Mouse (Mus musculus) ES-E14 (cell line): ENCODE measurements at regions not wholly inside any gene's neighbourhood (a gene's known extent, or its start where the extent isn't known, plus 50 kb on each side); places are given as distances from the start of the nearest gene placed in this dataset.

Source experiments
- DNase-seq: peaks from one replicate; pipeline ENCODE4 v3.0.0-alpha.2; 2013; ENCODE audit warnings: low read depth, low spot score
- H3K27ac ChIP-seq: 2 replicates; pipeline ENCODE4 v1.5.1; 2012; ENCODE audit warnings: low read depth, mild to moderate bottlenecking, low read length, moderate library complexity, mixed read lengths; ENCODE audit not compliant: poor library complexity, insufficient read depth, severe bottlenecking
- H3K36me3 ChIP-seq: 2 replicates; pipeline ENCODE4 v1.6.1; 2012; ENCODE audit warnings: mild to moderate bottlenecking, low read length, moderate library complexity, mixed read lengths; ENCODE audit not compliant: control insufficient read depth, poor library complexity, insufficient read depth, severe bottlenecking
- H3K4me1 ChIP-seq, 2 experiments: fragments of 150-350 bp in 1 of 2; sonication (generic) in 1 of 2; 2 replicates each; pipeline ENCODE4 v1.6.1; 2012; ENCODE audit warnings: low read length in 2 of 2, mild to moderate bottlenecking in 1 of 2, mixed read lengths in 1 of 2; ENCODE audit not compliant: control insufficient read depth in 2 of 2, insufficient read depth in 2 of 2, poor library complexity in 1 of 2
- H3K4me3 ChIP-seq, 2 experiments: fragments of 150-350 bp in 1 of 2; sonication (generic) in 1 of 2; 2 replicates each; pipeline ENCODE4 v1.5.1; 2012; ENCODE audit warnings: low read length in 2 of 2, low read depth in 1 of 2, mild to moderate bottlenecking in 1 of 2, mixed read lengths in 1 of 2; ENCODE audit not compliant: insufficient read depth in 1 of 2, poor library complexity in 1 of 2, severe bottlenecking in 1 of 2
- H3K9ac ChIP-seq: 2 replicates; pipeline ENCODE4 v1.6.1; 2012; ENCODE audit warnings: low read depth, mild to moderate bottlenecking, low read length, mixed read lengths; ENCODE audit not compliant: poor library complexity, insufficient read depth, severe bottlenecking
- H3K9me3 ChIP-seq: fragments of 150-350 bp; sonication (generic); 2 replicates; pipeline ENCODE4 v1.6.1; 2012; ENCODE audit warnings: low read depth, mild to moderate bottlenecking, low read length; ENCODE audit not compliant: control insufficient read depth, insufficient read depth
- CHD2 ChIP-seq: IDR thresholded peaks from 2 replicates; pipeline ENCODE4 v1.6.1; 2014; ENCODE audit warnings: mild to moderate bottlenecking, low read depth, low read length, inconsistent platforms
- HCFC1 ChIP-seq: IDR thresholded peaks from 2 replicates; pipeline ENCODE4 v1.6.1; 2012; ENCODE audit warnings: low read length, inconsistent platforms, borderline replicate concordance; ENCODE audit not compliant: insufficient read depth
- MAFK ChIP-seq: IDR thresholded peaks from 2 replicates; pipeline ENCODE4 v1.6.1; 2014; ENCODE audit warnings: mild to moderate bottlenecking, low read depth, low read length, inconsistent platforms; ENCODE audit not compliant: insufficient read depth
- ZC3H11A ChIP-seq: IDR thresholded peaks from 2 replicates; pipeline ENCODE4 v1.6.1; 2012; ENCODE audit warnings: low read depth, mild to moderate bottlenecking, inconsistent platforms, low read length, borderline replicate concordance
- ZNF384 ChIP-seq: IDR thresholded peaks from 2 replicates; pipeline ENCODE4 v1.6.1; 2012; ENCODE audit warnings: low read depth, low read length, inconsistent platforms
- in situ Hi-C, 2 experiments: fragments of 600-800 bp; cut with MboI; formaldehyde crosslinking; loops; one replicate each; pipeline ENCODE4 v1.15.1; 2025; ENCODE audit warnings: low sequenced_read_pairs in 2 of 2, inconsistent platforms in 1 of 2; ENCODE audit not compliant: unreplicated experiment in 2 of 2

DNA sequence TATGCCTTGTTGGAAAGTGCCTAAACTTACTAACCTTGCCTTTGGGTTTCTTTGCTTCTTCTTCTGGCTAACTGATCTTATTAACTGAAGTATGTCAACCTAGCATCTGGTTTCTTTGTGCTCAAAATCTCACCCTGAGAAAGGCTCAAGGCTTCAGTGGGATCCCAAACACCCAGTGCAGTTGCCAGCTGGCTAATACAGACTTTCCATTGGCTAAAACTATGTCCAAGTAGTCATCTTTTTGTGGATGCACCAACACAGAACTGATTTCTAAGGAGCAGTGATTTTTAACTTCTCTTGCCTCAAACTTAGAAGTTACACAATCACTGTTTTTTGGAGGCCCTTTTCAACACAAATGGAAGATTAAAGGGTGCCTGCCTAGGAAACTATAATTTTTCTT, 97.8 kb upstream of the Dcn start:
- TF ChIP-seq ZC3H11A (no peak), MAFK (no peak), CHD2 (no peak), ZNF384 (no peak), HCFC1 (no peak)
- H3K9ac ChIP-seq: no peak overlapping the region
- H3K36me3 ChIP-seq: no peaks in the 10 kb centered on the region
- DNase-seq: no peak
- no peaks in the 10 kb centered on the region for H3K9me3 ChIP-seq
- H3K4me1 ChIP-seq: no peaks in the 10 kb centered on the region
- in situ Hi-C loops: loop anchor here in 1 of 2 experiments (25.0 kb wide), 1 partner anchor 306 kb away; the partner anchor contains the start of gene Ccer1
- no peak overlapping the region for H3K27ac ChIP-seq
- no peak overlapping the region for H3K4me3 ChIP-seq

GRCm38 (mm10) chr10:97383881-97384280, 95.5 kb upstream of the Dcn start:
- no peaks in the 10 kb centered on the region for H3K4me1 ChIP-seq
- H3K27ac ChIP-seq: no peak overlapping the region
- in situ Hi-C loops: loop anchor here in 1 of 2 experiments (25.0 kb wide), 1 partner anchor 303 kb away; the partner anchor contains the start of gene Ccer1
- DNase-seq: no peak
- H3K4me3 ChIP-seq: no peak overlapping the region
- TF ChIP-seq ZC3H11A (no peak), ZNF384 (no peak), HCFC1 (no peak), MAFK (no peak), CHD2 (no peak)
- H3K36me3 ChIP-seq: no peaks in the 10 kb centered on the region
- H3K9ac ChIP-seq: no peak overlapping the region
- no peaks in the 10 kb centered on the region for H3K9me3 ChIP-seq

DNA sequence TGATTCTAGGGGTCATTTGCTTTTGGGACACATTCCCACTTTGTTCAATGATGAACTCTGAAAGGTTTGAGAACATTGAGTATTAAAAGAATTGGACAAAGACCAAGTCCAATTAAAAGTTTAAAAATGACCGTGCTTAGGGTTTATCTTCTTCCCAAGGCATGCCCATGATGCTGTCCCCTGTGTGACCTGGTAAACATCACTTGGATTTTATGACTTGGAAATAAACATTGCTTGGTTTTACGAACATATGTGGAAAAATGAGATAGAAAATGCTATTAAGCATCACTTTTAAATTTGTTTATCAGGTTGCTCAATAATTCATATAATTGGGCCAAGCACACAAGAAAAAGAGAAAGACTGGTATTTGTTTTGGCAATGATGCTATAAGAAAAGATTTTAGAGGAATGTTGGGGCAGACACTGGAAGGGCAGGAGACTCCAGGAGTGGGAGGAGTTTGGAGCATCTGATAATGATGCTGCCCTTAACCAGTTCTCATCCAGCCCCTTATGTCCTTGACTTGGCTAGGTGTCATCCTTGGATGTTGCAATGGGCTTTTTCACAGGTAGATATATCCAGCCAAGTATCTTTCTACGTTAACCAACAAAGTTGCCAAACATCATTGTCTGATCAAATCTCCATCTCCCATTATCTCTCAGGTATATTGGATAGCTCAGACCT, 92.1 kb upstream of the Dcn start:
- no peak for TF ChIP-seq ZNF384
- no peak for TF ChIP-seq HCFC1
- TF ChIP-seq ZC3H11A: no peak
- TF ChIP-seq CHD2: no peak

DNA sequence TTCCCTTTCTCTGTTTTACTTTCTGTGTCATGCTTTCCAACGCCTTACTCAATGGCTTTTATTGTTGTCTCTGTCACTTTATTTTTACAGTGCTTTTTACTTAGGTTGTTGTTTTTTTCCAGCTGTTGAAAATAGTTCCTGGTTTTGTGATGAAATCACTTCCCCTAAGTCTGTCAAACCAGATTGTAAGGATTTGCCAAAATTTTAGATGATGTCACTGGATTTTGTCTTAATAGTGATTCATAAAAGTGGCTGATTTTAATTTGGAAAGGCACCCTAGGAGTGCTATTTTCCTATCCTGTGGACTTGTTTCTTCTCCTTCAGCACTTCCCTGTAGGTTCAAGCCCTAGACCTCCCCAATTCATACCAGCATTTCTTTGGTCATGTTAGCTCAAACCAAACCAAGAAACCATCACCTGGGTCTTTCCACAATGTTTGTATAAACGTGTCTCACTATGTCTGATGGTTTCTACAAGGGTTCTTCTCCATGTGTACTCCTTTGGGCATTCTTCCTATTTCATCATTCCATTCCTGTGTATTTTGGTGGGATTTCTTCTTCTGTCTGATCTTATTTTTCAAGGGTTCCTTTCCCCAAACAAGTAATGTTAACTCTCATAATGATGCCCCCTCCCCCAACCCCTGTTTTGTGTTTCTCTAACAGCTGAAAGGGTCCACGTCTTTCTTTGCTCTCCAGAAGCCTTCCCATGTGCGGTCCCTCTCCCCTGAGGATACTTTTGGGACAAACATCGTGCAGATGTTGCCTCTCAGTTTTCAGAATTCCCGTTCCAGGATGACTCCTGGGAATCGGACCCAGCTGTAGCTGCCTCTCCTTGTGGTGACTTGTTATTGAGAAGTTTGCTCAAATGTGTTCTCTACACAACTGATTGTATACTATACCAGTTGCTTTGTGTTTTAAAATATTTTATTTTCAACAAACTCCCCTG, 89.5 kb upstream of the Dcn start:
- TF ChIP-seq ZC3H11A (no peak), HCFC1 (no peak), ZNF384 (no peak), MAFK (no peak), CHD2 (no peak)

More for the DNA sequence above, 92.1 kb upstream of the Dcn start:
- no peaks in the 10 kb centered on the region for H3K4me1 ChIP-seq
- no peak overlapping the region for H3K9ac ChIP-seq
- H3K4me3 ChIP-seq: no peak overlapping the region
- H3K9me3 ChIP-seq: no peaks in the 10 kb centered on the region
- DNase-seq: no peak
- no peak overlapping the region for H3K27ac ChIP-seq
- H3K36me3 ChIP-seq: no peaks in the 10 kb centered on the region
- in situ Hi-C loops: loop anchor here in 1 of 2 experiments (25.0 kb wide), 1 partner anchor 300 kb away; the partner anchor contains the start of gene Ccer1

More for the DNA sequence above, 89.5 kb upstream of the Dcn start:
- H3K36me3 ChIP-seq: no peaks in the 10 kb centered on the region
- H3K9ac ChIP-seq: no peak overlapping the region
- H3K4me1 ChIP-seq: no peaks in the 10 kb centered on the region
- no peak for DNase-seq
- in situ Hi-C loops: loop anchor here in 1 of 2 experiments (25.0 kb wide), 1 partner anchor 297 kb away; the partner anchor contains the start of gene Ccer1
- no peak overlapping the region for H3K27ac ChIP-seq
- H3K9me3 ChIP-seq: no peaks in the 10 kb centered on the region
- H3K4me3 ChIP-seq: no peak overlapping the region
